Mouse (Mus musculus): ENCODE data around the gene Arhgap4.

Gene Arhgap4

DNA sequence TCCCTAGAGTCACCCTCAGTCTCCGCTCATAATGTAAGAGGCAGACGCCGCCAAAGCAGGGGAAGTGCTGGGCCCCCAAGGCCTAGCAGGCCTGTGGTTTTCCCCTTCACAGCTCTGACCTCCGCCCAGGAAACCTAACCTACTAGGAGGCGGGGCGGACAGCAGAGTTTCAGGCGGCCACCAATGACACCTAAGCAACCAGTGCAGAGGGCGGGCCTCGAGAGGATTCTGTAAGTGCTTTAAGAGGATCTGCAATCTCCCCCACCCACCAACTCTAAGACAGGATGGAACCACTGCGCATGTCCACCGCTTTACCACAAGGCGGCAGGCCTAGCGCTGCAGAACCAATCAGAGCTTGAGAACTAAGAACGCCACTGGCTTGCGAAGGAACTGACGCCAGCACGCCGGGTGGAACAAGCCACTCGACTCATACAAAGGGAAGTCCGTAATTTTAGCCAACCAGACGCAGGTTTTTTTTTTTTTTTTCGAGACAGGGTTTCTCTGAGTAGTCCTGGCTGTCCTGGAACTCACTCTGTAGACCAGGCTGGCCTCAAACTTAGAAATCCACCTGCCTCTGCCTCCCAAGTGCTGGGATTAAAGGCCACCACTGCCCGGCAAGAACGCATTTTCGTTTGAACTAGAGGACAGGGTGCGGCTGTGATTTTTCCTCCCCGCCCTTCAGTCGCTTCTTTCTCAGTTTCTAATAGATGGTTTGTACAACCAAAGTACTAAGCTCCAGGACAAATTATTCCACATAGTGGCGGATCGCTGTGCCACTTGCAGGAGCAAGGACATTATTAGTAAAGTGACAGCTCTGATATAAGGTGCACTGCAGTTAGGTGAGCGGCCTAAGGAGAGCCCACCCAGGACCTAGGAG lies 6.6 kb downstream of the Arhgap4 start:
- DNase-seq (ENCODE audit: low read depth), result peak; percentile 90

DNA sequence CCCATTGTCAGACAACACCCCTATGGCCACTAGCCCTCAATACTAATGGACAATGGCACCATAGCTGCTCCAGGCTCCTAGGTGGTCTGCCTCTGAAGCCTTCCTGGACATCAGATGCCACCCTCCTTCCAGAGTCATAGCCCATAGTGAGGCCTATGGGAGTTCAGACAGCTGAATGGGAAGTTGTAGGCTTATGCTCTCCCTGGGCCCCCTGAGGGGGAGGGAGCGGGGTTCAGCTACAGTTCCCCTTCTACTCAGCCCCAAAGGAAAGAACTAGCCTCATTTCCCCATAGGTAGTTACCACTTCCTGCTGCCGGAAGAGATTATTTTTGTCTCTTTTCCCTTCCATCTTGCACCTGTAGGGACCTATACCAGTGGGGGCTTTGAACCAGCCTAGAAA lies 10.1 kb downstream of the Arhgap4 start:
- DNase-seq (ENCODE audit: low read depth), result no peak

- no peak for DNase-seq (ENCODE audit: low read depth)
Measured at GRCm38 (mm10) chrX:73911156-73911555, 10.5 kb downstream of the Arhgap4 start.

- no peak for DNase-seq (ENCODE audit: low read depth)
Measured at GRCm38 (mm10) chrX:73910451-73910850, 11.2 kb downstream of the Arhgap4 start.

DNA sequence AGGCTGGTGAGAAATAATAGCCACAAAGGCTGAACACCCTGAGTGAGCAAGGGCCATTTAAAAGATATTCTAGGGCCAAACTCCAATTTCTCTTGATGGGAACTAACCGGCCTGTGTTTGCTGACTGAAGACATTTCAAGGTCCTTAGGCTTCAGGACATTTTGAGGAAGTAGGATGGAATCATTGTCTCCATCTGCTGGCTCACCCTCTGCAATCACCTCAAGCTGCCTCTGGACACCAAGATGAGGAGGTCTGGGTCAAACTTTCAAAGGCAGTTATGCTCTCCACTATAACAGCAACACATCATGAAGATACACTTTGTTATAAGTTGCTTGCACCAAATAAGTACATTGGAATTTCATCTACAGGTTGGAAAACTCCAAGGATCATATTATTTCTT lies 11.6 kb downstream of the Arhgap4 start:
- no peak for DNase-seq (ENCODE audit: low read depth)

DNA sequence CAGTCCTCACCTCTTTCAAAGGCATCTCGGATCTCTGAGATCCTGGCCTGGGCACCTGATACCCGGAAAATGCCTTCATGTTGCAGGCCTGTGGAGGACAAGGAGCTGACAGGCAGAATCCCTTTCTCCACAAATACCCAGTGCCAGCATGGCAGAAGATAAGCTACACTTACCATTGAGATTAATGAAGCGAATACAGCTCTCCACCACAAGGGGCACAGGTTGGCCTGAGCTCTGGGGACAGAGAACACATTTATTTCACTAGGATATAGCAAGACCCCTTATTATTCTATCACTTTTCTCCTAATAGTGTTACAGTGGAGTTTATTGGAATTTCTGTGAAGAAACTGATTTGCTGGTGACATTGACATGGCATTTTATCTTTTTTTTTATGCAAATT lies 23.7 kb downstream of the Arhgap4 start:
- no peak for DNase-seq (ENCODE audit: low read depth)

- DNase-seq (ENCODE audit: low read depth), result no peak
Measured at GRCm38 (mm10) chrX:73895719-73896118, 26.0 kb downstream of the Arhgap4 start, which contains the start of gene L1cam. L1cam (minus strand) TSS chrX:73896105.

GRCm38 (mm10) chrX:73892833-73893232 lies 28.8 kb downstream of the Arhgap4 start:
- DNase-seq (ENCODE audit: low read depth), result no peak

DNA sequence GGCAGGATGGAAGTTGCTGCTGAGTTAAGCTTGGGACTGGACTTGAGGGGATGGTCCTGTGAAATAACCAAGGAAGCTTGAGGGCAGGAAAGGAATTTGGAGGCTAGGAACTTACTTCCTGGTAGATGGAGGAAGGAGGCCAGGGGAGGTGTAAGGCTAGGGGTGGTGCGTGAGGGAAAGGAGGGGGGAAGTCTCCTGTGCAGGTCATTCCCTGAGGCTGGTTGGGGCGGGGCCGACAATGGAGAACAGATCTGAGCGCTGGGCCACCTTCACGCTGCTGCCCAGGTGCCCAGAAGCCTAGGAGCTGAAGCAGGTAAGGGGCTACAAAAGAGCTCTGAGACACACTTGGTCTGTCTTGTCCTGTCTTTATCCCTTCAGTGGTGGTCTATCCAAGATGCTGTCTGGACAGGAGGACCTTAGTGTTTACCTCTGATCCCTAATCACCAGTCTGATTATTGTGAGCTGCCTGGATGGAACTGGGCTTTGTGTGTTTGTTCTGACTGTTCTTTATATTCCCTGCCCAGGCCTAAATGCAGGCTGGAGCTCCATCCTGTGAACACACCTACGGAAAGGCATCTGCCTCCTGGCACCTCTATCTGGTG lies 30.0 kb downstream of the Arhgap4 start, which contains the start of gene Avpr2:
Gene Avpr2, plus strand, starts transcription at position 552 of the 602 bp plus-strand sequence.
- DNase-seq (ENCODE audit: low read depth), result no peak

DNA sequence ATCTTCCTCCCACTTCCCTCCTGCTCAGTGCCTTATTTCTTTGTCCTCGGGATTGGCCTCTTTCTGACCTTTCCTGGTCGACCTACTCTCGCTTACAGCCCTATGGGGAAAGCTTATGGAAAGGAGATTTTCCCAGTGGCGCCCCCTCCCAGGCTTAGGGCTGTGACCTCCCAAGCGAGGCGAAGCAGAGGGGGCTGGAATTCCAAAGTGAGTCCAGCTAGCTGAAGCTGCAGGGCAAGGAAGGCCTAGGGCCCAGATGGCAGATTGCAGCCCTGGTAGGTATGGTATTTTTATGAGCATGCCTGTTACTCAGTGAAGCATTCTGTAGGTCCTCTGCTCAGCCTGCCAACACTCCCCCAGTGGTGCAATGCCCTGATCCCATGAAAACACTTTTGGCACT lies 40.2 kb downstream of the Arhgap4 start:
- no peak for DNase-seq (ENCODE audit: low read depth)

GRCm38 (mm10) chrX:73881036-73881427 lies 40.6 kb downstream of the Arhgap4 start:
- DNase-seq (ENCODE audit: low read depth), result no peak

DNA sequence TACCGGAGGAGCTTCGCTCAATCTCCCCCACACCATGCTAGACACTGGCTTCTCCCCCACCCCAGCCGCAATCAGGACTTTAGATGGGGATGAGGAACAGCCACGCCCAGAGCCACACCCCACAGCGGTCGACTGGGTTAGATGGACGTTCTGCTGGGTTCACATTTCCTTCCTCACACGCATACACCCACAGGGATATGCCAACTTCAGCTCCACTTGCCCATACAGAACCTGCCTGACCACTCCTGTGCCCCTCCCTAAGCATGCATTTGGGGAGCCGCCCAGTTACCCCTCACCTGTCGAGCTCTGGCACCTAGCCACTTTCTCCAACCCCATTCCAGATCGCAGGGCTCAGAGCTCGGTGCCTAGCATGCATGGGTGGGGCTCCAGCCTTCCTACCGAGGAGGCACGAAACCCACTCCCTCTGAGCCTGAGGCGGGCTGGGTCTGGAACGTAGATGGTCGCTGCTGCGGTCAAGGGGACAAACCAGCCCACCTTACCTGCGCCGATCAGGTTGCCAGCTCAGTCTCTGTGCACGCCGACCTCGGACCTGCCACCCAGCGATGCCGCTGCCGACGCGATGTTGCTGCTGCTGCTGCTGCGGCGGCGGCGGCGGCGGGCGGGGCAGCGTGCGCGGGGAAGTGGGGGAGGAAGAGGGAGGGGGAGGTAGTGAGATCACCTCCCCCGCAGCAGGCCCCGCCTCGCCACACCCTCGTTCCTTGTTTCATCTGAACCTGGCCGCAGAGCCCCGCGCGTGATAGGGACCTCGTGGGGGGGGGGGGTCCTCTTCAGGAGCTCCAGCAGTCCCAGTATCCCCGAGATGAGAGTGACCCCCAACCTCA lies 41.3 kb downstream of the Arhgap4 start:
- no peak for DNase-seq (ENCODE audit: low read depth)

DNA sequence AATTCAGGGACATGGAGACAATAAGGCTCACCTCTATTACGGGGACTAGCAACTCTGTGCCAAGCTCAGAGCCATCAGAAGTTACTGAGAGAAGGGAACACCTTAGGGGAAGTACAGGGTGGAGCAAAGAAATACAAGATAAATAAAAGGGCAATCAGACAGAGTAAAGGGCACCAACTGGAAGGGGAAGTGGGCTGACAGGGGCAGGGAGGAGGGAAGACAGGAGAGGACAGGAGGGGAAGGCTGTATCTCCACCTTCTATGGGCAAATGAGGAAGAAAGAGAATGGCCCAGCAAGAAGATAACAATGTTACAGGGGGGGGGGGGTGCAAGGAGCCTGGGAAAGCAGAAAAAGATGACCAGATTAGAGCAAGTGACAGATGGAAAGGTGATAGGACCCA lies 44.7 kb downstream of the Arhgap4 start:
- DNase-seq (ENCODE audit: low read depth), result no peak

GRCm38 (mm10) chrX:73875881-73876280 lies 45.8 kb downstream of the Arhgap4 start:
- no peak for DNase-seq (ENCODE audit: low read depth)

DNA sequence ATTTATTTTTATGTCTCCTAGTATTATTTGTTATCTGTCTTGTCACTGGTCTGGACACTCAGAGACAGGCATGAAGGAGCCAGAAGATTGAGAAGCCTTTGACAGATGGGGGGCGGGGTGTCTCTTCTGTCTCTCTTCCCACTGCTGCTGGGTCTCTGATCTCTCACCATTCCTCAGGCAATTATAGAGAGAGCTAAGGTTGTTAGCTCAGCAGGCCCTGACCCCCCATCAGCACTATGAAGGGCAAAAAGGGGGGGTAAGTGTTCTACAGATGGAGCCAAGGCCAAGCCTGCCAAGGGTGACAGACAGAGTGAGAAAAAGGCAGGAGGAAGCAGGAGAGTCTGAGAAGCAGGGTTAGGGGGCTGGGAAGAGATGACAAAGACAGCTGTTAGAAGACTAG lies 49.7 kb downstream of the Arhgap4 start:
- no peak for DNase-seq (ENCODE audit: low read depth)

DNA sequence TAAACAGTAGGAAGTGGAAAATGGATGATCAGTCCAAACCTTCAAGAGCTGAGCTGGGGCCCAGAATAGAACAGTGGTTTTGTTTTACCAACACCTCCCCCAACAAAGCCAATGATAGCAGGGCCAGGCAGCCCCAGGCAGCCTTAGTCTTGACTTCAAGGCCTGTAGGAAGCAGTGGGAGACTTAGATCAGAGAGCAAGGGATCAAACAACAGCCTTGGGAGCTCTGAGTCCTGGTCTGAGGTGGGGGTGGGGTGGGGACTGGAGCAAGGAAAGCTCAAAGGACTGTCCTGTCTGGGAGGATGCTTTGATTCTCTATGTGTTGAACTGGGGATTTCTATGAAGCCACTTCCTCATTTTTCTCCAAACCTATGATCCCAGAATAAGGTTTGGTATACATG lies 50.2 kb downstream of the Arhgap4 start:
- DNase-seq (ENCODE audit: low read depth), result no peak

- no peak for DNase-seq (ENCODE audit: low read depth)
Measured at GRCm38 (mm10) chrX:73869334-73869733, 52.3 kb downstream of the Arhgap4 start.

- no peak for DNase-seq (ENCODE audit: low read depth)
Measured at GRCm38 (mm10) chrX:73867852-73868251, 53.8 kb downstream of the Arhgap4 start.

DNA sequence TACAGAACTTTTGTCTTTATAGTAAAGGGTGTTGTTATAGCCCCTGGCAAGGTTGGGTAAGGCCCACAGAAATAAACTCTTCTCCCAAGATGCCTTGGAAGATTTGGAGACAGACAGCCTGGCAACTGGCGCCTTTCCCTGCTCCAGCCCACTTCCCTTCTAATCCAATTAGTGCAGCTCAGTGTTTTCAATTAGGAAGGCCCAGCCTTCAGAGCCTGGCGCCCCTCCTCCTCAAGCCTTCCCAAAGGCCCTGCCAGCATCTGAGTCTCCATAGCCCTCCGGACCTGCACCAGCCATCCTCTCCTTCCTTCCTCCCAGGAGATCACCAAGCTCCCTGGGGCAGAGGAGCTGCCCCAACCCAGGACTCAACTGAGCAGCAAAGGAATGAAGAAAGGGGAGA lies 54.4 kb downstream of the Arhgap4 start:
- DNase-seq (ENCODE audit: low read depth), result no peak

DNA sequence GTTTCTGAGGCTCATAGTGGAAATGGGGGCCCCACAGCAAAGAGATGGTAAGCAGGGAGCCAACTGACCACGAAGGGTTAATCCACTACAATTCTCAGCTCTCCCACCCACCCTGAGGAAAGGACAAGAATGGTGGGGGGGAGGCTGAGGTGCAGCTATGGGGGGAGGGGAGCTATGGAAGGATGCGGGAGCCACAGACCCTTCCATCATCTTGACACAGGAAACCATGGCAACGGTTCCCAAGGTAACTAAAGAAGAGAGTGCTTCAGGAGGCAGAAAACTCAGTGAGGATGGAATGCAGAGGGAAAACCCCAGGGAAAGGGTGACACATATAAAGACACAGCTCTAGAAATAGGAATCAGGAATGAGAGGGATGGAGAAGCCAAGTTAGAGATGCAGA lies 57.0 kb downstream of the Arhgap4 start:
- no peak for DNase-seq (ENCODE audit: low read depth)

- DNase-seq (ENCODE audit: low read depth), result no peak
Measured at GRCm38 (mm10) chrX:73855087-73855408, 66.6 kb downstream of the Arhgap4 start.

- no peak for DNase-seq (ENCODE audit: low read depth)
Measured at GRCm38 (mm10) chrX:73854326-73855086, 67.2 kb downstream of the Arhgap4 start.

Measured in fibroblast of lung, adult 2 months (primary cell).